Mouse (Mus musculus) liver, adult 2 months (tissue): ENCODE data around the gene Enthd1.

Source experiments
- CTCF ChIP-seq: fragments of 200-500 bp; IDR thresholded peaks from 2 replicates; pipeline ENCODE4 v1.5.1; 2011; ENCODE audit warnings: low read depth, low read length, control low read depth
- POLR2A ChIP-seq: fragments of 200-500 bp; IDR thresholded peaks from 2 replicates; pipeline ENCODE4 v1.6.1; 2011; ENCODE audit warnings: low read length, control low read depth; ENCODE audit not compliant: insufficient read depth; ENCODE audit errors: extremely low read depth

GRCm38 (mm10) chr15:80569205-80569604 is 4.2 kb upstream of the Enthd1 start:
- TF ChIP-seq CTCF: no peak
- TF ChIP-seq POLR2A: no peak
